Mouse (Mus musculus): ENCODE data around the gene Inpp5k. TPM values are rescaled to one million over a fixed set of nuclear protein-coding genes. Genes with fewer than 3 reads are reported as not detected.

The Inpp5k gene
- polyA plus RNA-seq, 2 experiments: 24.6 to 32.0 TPM

GRCm38 (mm10) chr11:75643323-75643722 lies 12.5 kb downstream of the Inpp5k start:
- H3K9me3 ChIP-seq (ENCODE audit: control insufficient read depth, low read length): no peaks in the 10 kb centered on the region
- H3K4me3 ChIP-seq (replicated peaks; ENCODE audit: low read length): no peak overlapping the region
- TF ChIP-seq POLR2A (IDR thresholded peaks at IDR 0.05; ENCODE audit: borderline replicate concordance, extremely low read depth, insufficient read depth, insufficient read length): no peak
- no peak for DNase-seq (ENCODE audit: low spot score)
- H3K36me3 ChIP-seq (ENCODE audit: control insufficient read depth, insufficient read depth, low read length): 0 out of 2 replicates have a peak, but pooled peaks cover 9% of the 10 kb centered on the region
- no peak for ATAC-seq (ENCODE audit: low FRiP score, low read depth)
- no peaks in the 10 kb centered on the region for H3K4me1 ChIP-seq (ENCODE audit: control insufficient read depth, insufficient read depth, low read length)
- no peak overlapping the region for H3K9ac ChIP-seq (ENCODE audit: low read depth, low read length, severe bottlenecking)
- no peaks in the 10 kb centered on the region for H3K27me3 ChIP-seq (ENCODE audit: control insufficient read depth, insufficient read depth, low read length)
- 72% methylated on average over 5 of the region's 5 CpGs for WGBS
- no peak overlapping the region for H3K27ac ChIP-seq (replicated peaks; ENCODE audit: low read depth, low read length)
- H3K4me2 ChIP-seq (replicated peaks; ENCODE audit: low read depth, low read length, severe bottlenecking): no peak overlapping the region

GRCm38 (mm10) chr11:75644684-75645083 lies 13.9 kb downstream of the Inpp5k start:
- Histone ChIP-seq H3K27me3 (ENCODE audit: control insufficient read depth, insufficient read depth, low read length) (no peaks in the 10 kb centered on the region), H3K4me1 (ENCODE audit: control insufficient read depth, insufficient read depth, low read length) (no peaks in the 10 kb centered on the region), H3K4me3 (replicated peaks; ENCODE audit: low read length) (no peak overlapping the region), H3K9ac (ENCODE audit: low read depth, low read length, severe bottlenecking) (no peak overlapping the region), H3K4me2 (replicated peaks; ENCODE audit: low read depth, low read length, severe bottlenecking) (no peak overlapping the region), H3K27ac (replicated peaks; ENCODE audit: low read depth, low read length) (no peak overlapping the region), H3K36me3 (ENCODE audit: control insufficient read depth, insufficient read depth, low read length) (0 out of 2 replicates have a peak, but pooled peaks cover 11% of the 10 kb centered on the region), H3K9me3 (ENCODE audit: control insufficient read depth, low read length) (no peaks in the 10 kb centered on the region)
- WGBS: 78% methylated on average over 9 of the region's 9 CpGs
- no peak for ATAC-seq (ENCODE audit: low FRiP score, low read depth)
- no peak for DNase-seq (ENCODE audit: low spot score)
- TF ChIP-seq POLR2A (IDR thresholded peaks at IDR 0.05; ENCODE audit: borderline replicate concordance, extremely low read depth, insufficient read depth, insufficient read length): no peak

- H3K4me1 ChIP-seq (ENCODE audit: control insufficient read depth, insufficient read depth, low read length): peaks cover 11% of the 10 kb centered on the region
- no peaks in the 10 kb centered on the region for H3K27me3 ChIP-seq (ENCODE audit: control insufficient read depth, insufficient read depth, low read length)
- H3K4me2 ChIP-seq (replicated peaks; ENCODE audit: low read depth, low read length, severe bottlenecking): no peak overlapping the region
- no peak overlapping the region for H3K27ac ChIP-seq (replicated peaks; ENCODE audit: low read depth, low read length)
- 0 out of 2 replicates have a peak, but pooled peaks cover 8% of the 10 kb centered on the region for H3K36me3 ChIP-seq (ENCODE audit: control insufficient read depth, insufficient read depth, low read length)
- no peak for ATAC-seq (ENCODE audit: low FRiP score, low read depth)
- WGBS: 69% methylated on average over 6 of the region's 6 CpGs
- TF ChIP-seq POLR2A (IDR thresholded peaks at IDR 0.05; ENCODE audit: borderline replicate concordance, extremely low read depth, insufficient read depth, insufficient read length): no peak
- no peak for DNase-seq (ENCODE audit: low spot score)
- no peak overlapping the region; the same call in 1 of the 2 replicates for H3K9ac ChIP-seq (ENCODE audit: low read depth, low read length, severe bottlenecking)
- H3K9me3 ChIP-seq (ENCODE audit: control insufficient read depth, low read length): no peaks in the 10 kb centered on the region
- H3K4me3 ChIP-seq (replicated peaks; ENCODE audit: low read length): no peak overlapping the region
Observed at GRCm38 (mm10) chr11:75647681-75648211, 17.0 kb downstream of the Inpp5k start.

GRCm38 (mm10) chr11:75649155-75649561 lies 18.4 kb downstream of the Inpp5k start:
- DNase-seq (ENCODE audit: low spot score): no peak
- ATAC-seq (ENCODE audit: low FRiP score, low read depth): no peak
- H3K27ac ChIP-seq (replicated peaks; ENCODE audit: low read depth, low read length): no peak overlapping the region
- WGBS: 84% methylated on average over 4 of the region's 4 CpGs
- H3K36me3 ChIP-seq (ENCODE audit: control insufficient read depth, insufficient read depth, low read length): 0 out of 2 replicates have a peak, but pooled peaks cover 8% of the 10 kb centered on the region
- no peak for TF ChIP-seq POLR2A (IDR thresholded peaks at IDR 0.05; ENCODE audit: borderline replicate concordance, extremely low read depth, insufficient read depth, insufficient read length)
- peaks cover 17% of the 10 kb centered on the region for H3K4me1 ChIP-seq (ENCODE audit: control insufficient read depth, insufficient read depth, low read length)
- 0 out of 2 replicates have a peak, but pooled peaks cover 6% of the 10 kb centered on the region for H3K27me3 ChIP-seq (ENCODE audit: control insufficient read depth, insufficient read depth, low read length)
- H3K4me3 ChIP-seq (replicated peaks; ENCODE audit: low read length): no peak overlapping the region
- no peaks in the 10 kb centered on the region for H3K9me3 ChIP-seq (ENCODE audit: control insufficient read depth, low read length)
- H3K9ac ChIP-seq (ENCODE audit: low read depth, low read length, severe bottlenecking): no peak overlapping the region
- H3K4me2 ChIP-seq (replicated peaks; ENCODE audit: low read depth, low read length, severe bottlenecking): no peak overlapping the region

- Histone ChIP-seq H3K4me3 (replicated peaks; ENCODE audit: low read length) (peak within 1 kb of the TSS; percentile 64), H3K9me3 (ENCODE audit: control insufficient read depth, low read length) (no peaks in the 10 kb centered on the region), H3K4me1 (ENCODE audit: control insufficient read depth, insufficient read depth, low read length) (peaks cover 21% of the 10 kb centered on the region), H3K27me3 (ENCODE audit: control insufficient read depth, insufficient read depth, low read length) (0 out of 2 replicates have a peak, but pooled peaks cover 6% of the 10 kb centered on the region), H3K9ac (ENCODE audit: low read depth, low read length, severe bottlenecking) (peak within 1 kb of the TSS; percentile 79), H3K36me3 (ENCODE audit: control insufficient read depth, insufficient read depth, low read length) (0 out of 2 replicates have a peak, but pooled peaks cover 8% of the 10 kb centered on the region), H3K27ac (replicated peaks; ENCODE audit: low read depth, low read length) (no peak within 1 kb of the TSS), H3K4me2 (replicated peaks; ENCODE audit: low read depth, low read length, severe bottlenecking) (peak within 1 kb of the TSS; percentile 94)
- no peak for TF ChIP-seq POLR2A (IDR thresholded peaks at IDR 0.05; ENCODE audit: borderline replicate concordance, extremely low read depth, insufficient read depth, insufficient read length)
- WGBS: 75% methylated on average over 7 of the region's 7 CpGs
- DNase-seq (ENCODE audit: low spot score): no peak
- no peak for ATAC-seq (ENCODE audit: low FRiP score, low read depth)
Observed at GRCm38 (mm10) chr11:75650311-75650710, 19.5 kb downstream of the Inpp5k start, which contains the start of gene Myo1c. Gene Myo1c (plus strand): TSS chr11:75650504.

Measured in limb, embryonic 14.5 days (tissue).